Mouse (Mus musculus) kidney, postnatal 10 days (tissue): ENCODE data around the gene Scube3.

Experiments
- DNase-seq: peaks from one replicate; pipeline ENCODE4 v3.0.0; 2021; ENCODE audit warnings: mixed read lengths

Scube3 gene

DNA sequence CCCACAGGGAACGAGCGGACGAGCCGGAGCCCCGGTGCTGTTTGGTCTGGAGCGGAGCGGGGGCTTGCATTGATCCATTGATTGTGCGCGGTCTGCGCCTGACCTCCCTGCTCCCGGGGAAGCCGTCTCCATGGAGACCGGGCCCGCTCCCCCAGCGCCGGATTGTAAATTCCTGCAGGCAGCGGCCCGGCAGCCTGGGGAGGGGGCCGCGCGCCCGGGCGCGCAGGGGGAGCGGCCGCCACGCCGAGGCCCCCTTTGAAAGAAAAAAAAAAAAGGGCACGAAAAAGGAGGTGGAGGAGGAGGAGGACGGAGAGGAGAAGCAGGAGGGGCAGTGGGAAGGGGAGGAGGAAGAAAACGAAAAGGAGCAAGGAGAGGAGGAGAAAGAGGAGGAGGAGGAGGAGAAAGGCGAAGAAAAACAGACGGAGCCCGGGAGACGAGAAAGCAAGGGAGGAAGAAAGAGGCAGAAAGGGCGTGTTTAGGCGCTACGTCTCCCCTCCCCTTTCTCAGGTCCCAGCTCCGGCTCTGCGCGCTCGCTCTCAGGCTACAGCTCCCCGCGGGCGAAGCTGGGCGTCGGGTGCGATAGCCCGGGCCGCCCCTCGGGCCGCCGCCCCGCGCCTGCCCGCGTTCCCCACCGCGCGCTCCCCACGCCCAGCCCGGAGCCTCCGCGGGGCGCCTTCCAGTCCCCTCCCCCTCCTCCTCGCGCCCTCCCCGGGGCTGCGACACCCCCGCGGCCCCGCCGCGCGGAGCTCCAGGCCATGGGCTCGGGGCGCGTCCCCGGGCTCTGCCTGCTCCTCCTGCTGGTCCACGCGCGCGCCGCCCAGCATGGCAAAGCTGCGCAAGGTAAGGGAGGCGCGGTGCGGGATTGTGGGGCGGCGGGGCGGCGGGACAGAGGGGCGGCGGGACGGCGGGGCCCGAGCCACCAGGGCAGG, at the start of gene Scube3:
Scube3 (plus strand) TSS at position 371 of the 929 bp plus-strand sequence.
- DNase-seq, result peak; percentile 52

DNA sequence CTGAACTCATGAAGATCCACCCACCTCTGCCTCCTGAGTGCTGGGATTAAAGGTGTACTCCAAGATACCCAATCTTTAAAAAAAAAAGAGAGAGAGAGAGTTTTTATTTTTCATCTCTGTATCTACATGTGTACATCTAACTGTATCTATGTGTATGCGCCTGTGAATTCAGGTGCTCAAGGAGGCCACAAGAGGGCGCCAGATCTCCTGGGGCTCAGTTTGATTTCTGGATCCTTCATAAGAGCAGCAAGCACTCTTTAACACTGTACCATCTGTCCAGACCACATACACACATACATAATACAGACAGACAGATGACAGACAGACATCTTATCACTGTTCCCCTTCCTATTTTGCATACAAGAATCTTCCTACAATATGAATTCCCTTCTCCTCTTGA, 49.6 kb upstream of the Scube3 start:
- DNase-seq, result no peak

DNA sequence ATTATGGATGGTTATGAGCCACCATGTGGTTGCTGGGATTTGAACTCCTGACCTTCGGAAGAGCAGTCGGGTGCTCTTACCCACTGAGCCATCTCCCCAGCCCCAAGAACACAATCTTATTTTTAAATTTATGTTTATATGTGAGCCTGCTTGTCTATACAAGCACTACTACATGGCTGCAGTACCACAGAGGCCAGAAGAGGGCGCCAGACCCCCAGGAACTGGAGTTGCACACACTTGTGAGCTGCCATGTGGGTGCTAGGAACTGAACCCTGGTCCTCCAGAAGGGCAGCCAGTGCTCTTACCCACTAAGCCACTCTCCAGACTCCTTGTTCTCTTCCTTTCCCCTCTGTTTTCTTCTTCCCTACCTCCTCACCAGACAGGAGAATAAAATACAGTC, 48.1 kb upstream of the Scube3 start:
- DNase-seq, result no peak

DNA sequence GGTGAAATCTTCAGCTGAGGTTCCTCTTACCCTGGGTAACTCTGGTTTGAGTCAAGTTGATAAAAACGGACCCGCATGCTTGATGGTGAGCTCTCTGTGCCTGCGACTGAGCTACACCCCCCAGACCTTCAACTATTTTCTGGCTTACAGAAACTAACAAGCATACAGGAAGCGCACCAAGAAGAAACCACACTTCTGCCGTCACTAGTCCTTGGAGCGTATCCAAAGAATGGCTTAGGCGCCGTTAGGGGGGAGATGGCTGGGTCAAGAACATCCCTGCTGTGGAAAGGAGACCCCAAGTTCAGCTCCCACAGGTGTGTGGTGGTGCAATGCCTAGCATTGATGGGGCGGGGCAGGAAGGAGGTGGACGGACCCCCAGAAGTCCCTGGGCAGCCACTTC, 45.5 kb upstream of the Scube3 start:
- no peak for DNase-seq

DNA sequence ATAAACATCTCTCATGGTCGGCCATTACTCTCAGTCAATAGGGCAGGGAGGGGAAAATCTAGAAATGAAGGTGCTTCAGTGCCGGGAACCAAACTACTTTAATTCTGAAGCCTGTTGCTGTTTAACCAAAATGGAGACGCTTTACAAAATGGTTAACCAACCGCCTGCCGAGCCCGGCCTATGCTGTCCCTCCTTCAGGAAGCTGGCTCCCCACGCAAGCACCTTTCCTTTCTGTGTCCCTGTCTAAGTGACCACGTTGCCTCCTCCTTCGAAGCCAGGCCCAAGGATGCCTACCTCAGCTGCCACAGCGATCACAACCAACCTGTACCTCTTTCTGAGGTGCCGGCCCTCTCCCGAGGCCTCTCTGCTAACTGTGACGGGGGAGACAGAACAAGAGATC, 44.6 kb upstream of the Scube3 start:
- DNase-seq, result no peak

DNA sequence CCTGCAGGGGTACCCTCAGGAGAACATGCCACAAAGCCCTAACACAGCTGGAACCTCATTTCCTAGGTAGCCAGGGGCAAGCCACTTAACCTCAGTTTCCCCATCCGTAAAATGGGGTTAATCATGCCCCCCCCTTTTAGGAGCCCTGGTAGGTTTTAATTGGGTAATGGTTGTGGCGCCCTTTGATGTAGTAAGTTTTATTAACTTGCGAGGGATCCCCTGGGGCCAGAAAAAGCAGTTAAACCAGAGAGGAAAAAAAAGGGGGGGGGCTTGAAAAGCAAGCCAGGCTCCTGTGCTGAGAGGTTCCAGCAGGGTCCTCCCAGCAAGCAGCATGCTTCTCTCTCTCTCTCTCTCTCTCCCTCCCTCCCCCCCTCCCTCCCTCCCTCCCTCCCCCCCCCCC, 42.9 kb upstream of the Scube3 start:
- DNase-seq, result no peak

DNA sequence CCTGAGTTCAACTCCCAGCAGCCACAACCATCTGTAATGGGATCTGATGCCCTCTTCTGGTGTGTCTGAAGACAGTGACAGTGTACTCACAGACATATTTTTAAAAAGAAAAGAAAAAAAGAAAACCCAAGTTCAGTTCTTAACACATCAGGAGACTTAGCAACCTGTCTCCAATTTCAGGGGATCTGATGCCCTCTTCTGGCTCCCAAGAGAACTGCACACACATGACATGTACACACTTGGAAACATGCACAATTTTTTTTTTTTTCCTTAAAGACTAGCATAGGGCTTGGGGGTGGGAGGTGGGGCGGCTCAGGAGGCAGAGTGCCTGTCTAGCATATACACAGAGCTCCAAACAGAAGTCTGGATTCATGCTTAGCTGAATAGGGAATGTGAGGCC, 41.3 kb upstream of the Scube3 start:
- DNase-seq, result no peak

DNA sequence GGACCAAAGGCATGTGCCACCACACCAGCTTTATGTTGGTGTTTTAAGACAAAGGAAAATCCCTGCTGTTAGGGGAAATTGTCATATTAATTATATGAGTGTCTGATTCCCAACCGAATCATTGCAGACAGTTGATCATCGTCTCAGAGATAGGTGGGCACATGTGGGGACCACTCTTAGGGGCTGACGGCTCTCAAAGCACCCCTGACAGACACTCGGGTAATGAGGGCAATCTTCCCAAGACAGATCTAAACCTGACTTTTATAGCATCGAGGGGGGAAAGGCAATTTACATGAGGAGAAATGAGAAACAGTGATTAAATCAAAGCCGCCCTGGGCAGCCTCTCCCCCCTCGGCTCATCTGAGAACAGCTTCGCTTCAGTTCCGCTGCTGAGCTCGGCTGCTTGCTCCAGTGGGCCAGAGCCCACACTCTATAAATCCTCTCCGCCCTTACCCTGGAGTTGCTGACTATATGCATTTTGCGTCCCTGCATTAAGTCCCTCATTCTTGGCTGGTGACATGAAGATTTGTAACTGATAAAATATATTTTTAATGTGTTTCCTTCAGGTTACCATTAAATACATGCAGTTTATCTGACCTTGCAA, 40.6 kb upstream of the Scube3 start:
- peak; percentile 42 for DNase-seq

DNA sequence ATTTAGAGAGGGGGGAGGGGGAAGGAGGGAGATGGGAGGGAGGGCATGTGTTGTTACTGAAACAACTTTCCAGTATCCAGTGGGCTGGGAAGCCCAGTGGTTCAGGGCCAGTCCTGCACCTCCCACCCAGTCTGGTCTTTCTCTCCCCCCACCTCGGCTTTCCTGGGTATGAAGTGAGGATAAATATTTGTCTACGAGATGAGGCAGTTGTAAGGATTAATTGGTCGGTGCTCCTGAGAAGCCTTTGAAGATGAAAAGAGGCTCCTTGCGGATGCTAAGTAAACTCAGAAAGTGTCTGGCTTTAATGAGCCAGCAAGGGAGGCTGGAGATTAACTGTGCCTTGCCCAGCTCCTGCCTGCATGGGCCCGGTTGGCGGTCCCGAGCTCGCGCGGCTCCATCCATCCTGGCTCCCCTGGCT, 40.0 kb upstream of the Scube3 start:
- DNase-seq, result no peak

DNA sequence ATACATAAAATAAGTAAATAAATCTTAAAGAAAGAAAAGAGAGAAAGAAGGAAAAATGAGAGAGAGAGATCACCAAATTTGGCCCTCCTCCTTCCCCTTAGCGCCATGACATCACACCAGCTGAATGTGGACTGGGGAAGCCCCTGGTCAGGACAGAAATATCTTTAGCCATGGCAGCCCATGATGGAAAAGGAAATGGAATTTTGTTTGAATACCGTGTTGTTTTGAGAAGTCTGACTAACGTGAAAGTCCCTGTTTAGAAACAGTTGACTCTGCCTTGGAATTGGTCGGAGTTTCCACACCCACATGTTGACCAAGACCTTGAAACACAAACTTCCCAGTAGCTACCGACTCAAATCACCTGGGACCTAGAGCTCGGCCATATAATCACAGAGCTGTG, 37.5 kb upstream of the Scube3 start:
- no peak for DNase-seq

DNA sequence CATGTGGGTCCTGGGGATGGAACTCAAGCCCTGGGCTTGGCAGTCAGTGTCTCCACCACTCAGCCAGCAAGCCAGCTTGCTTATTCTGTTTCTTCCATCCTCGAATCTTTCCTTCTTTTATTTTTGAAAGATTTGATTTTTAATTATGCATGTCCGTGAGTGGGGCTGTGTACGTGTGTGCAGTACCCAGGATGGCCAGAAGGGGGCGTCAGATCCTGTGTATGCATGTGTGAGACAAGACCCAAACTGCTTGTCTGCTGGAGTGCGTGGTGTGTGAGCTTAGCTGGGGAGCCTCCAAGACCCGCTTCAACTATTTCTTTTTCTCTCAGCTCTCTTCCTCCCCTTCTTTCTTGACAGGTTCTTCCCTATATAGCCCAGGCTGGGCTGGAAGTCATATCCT, 35.6 kb upstream of the Scube3 start:
- no peak for DNase-seq

DNA sequence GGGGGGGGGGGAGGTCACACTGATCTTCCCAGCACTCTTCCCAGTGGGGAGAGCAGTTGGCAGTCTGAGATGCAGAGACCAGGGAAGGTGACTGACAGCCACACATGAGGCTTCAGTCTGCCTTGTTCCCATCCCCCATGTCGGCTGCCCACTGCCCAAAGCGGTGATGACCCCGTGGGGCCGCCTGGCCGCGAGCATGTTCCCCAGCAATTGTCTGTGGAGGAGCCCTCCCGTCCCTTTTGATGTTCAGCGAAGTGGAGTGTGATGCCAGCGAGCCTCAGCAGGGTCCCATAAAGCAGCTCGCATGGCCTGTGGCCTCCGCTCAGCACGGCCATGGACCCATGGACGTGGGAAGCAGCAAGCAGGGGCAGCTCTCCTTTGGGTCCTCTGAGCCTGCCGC, 34.7 kb upstream of the Scube3 start:
- DNase-seq, result no peak

DNA sequence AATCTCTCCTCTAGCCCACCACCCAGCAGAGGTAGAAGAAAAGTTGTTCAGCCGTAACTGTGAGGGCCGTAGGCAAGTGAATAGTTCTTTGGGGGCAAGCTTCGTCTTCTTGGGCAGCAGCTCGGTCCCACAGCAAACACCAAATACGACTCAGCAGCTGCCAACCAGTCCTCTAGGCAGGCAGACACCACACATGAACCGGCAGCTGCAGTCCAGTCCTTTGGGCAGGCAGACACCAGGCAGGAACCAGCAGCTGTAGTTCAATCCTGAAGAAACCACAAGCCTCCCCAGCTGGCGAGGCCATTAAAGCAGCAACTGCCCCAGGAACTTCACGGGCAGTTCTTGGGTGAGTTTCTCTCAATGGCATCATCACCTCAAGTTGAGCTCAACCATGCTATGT, 29.7 kb upstream of the Scube3 start:
- no peak for DNase-seq

DNA sequence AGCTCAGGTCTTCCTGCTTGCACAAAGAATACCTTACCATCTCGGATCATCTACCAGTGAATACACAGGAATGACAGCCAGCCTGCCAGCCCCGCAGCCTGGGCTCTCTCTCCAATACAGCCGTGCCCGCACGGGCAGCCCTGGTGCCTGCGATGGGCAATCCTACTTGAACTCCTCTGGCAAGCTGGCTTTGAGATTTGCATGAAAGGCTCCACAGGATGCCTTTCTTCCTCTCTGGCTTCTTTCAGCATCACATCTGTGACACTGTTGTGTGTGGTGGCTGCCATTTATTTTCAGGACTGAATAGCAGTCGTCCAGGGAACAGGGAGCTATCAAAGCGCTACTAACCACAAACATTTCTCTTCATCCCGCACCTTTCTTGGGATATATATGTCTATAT, 25.6 kb upstream of the Scube3 start:
- no peak for DNase-seq

DNA sequence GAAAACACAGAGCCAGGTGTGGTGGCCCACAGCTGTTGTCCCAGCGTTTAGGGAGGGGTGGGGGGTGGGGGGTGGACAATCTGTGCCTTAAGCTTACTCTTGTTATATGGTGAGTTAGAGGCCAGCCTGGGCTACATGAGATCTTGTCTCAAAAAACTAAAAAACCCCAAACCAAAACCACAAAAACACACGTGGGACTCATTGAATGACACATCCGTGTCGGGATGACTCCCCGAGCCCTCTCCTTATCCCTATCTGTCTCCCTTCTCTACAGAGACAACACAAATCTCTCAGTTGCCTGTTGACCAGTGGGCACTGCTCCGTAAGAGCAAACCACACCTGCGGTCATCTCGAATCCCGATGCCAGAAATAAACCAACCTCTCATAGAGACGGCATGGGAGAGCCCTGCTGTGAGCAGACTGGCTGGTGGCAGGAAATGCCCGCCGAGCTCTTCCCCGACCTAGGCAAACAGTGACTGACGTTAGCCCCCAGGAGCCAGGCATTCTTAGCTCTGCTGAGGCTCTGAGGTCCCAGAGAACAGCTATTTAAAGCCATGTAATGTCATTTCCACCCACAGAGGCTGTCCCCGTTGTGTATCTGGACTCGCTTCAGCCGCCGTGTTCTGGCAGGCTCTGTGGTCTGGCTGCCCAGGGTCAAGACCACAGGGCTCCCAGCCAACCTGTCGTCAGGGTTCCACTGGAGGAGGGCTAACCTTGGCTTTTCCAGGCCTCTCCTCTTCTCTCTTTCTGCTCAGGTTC, 24.3 kb upstream of the Scube3 start:
- DNase-seq, result no peak

DNA sequence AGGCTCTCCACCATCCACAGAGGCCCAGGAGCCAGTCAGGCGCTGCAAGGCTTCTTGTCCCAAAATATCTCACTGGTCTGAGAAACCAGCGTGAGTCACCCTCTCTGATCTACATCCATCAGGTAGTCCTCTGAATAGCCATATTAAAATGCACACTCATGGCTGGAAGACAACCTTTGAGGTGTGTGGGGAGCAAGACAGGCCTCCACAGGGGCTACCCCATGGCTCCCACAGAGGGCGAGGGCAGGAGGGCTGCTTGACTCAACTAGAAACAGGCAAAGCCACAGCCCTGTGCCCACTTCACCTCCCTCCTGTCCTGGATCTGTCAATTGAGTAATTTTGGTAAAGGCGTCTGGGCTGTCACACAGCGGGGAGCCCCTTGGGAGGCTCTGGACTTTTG, 21.5 kb upstream of the Scube3 start:
- no peak for DNase-seq

DNA sequence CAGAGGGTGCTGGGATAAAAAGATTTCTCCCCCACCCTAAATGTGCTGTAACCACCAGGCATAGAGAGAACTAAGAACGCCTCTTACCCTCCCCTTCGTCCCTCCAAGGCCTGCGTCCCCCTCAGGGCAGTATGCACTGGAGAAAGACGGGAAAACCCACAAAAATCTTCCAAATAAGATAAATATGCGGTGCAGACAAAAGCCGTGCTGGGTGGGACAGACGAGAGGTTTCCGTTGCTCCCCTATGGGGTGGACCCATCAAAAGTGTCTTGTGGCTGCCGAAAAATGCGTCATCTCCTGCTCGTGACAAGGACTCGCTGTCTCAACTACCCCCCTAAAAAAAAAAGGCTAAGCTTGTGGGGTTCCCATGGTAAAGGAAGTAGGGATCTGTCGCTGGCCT, 19.0 kb upstream of the Scube3 start:
- DNase-seq, result no peak

DNA sequence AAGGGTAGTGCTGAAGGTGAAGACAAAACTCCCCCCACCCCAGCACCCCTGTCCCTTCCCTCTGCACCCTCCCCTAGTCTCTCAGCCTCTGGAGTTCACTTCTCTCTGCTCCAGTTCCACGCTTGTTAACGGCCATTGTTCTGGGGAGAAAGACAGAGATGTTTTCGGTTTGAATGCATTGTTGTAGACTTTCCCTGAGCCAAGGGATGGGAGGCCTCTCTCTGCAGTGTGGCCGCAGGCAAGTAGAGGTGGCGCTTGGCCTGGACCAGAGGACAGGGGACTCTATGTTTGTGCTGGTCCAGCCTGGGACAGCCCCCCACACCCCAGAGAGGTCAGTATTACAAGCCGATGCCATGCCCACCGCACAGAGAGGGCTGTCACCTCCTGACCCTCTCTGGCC, 18.3 kb upstream of the Scube3 start:
- DNase-seq, result no peak

DNA sequence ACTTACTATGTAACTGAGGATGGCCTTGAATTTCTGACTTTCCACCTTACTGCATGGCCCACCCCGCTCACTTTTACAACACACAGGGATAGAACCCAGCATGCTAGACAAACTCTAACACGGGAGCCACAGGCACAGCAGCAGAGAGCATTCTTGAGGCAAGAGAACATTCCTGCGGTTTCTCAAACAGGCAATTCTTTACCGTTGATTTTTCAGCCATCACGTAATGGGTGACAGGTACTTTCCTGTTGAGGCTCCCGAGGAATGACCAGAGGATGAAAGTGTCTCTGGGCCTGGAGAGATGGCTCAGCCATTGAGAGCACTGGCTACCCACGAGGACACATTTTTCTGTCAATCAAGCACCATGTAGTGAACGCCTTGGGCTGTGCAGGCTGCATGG, 17.6 kb upstream of the Scube3 start:
- DNase-seq, result no peak

DNA sequence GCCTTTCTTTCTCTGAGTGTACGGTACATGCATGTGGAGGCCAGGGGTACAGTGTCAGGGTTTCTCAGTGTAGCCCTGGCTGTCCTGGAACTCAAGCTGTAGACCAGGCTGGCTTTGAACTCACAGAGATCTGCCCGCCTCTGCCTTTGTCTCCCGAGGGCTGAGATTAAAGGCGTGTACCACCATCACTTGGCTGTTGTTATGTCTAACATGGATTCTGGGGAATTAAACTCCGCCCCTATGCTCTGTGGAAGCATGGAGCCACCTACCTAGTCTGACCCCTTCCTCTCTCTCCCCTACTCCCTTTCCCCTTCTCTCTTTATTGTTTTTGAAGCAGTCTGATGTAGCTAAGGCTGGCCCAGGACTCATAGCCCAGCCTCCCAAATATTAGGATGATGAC, 12.1 kb upstream of the Scube3 start:
- DNase-seq, result no peak

DNA sequence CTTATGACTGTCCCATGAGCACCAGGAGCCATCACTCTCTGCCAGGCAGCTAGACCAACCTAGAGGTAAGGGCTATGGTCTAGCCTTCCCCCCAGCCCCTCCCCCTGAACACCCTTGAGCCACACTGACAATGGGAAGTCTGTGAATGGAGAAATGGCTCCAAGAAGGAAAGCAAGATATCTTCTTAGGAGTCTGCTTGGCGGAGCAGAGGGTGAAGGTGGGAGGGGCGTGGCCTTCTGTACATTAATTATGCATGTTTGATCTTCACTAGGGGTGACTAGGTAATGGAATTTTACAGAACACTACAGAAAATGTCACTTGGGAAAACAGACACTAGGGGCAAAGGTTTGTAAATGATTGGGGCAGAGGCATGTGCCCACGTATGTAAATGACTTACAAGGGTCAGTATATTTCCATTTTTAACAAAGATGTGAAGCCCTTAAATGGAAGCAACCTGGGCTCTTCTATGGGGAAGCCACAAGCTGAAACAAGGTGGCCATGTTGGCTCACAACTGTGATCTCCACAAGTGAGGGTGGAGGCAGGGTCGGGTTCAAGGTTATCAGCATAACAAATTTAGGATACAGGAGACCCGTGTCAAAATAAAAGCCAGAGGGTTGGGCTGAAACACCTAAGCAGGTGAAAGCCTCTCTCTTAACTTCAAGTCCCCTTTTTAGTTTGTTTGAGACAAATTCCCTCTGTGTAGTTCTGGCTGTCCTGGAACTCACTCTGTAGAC, 11.4 kb upstream of the Scube3 start:
- no peak for DNase-seq

DNA sequence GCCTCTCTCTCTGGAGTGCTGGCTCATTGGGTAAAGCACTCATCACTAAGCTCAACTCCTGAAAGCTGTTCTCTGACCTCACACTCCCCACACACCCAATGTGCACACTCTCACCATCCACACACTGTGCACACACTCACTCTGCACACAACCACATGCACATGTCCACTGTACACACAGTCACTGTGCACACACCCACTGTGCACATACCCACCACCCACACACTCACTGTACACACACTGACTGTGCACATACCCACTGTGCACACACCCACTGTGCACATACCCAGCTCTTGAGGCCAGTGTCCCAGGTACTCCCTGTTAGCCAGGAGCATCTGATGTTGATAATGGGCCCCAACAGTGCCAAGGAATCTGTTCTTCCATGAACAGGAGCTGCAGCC, 10.8 kb upstream of the Scube3 start:
- DNase-seq, result no peak

DNA sequence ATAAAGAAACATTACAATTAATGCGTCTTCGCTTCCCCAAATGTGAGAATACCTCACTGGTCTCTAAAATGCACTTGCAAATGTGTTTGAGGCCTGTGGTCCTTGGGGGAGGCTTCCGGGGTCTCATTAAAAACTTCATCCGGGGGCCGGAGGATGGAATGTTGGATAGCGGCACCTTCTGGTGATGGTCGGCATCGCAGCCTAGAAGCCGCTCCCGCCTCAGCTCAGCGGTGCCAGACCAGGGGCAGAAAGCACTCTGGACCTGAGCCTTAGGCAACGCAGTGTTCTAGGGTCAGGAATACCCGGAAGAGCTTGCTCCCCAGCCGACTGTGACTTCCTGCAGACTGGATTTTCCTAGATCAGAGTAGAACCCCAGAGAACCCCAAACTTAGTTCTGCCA, 8.7 kb upstream of the Scube3 start:
- peak; percentile 84 for DNase-seq
